25 mouse cellular contexts compared by ENCODE assay signal in the genomic region with DNA sequence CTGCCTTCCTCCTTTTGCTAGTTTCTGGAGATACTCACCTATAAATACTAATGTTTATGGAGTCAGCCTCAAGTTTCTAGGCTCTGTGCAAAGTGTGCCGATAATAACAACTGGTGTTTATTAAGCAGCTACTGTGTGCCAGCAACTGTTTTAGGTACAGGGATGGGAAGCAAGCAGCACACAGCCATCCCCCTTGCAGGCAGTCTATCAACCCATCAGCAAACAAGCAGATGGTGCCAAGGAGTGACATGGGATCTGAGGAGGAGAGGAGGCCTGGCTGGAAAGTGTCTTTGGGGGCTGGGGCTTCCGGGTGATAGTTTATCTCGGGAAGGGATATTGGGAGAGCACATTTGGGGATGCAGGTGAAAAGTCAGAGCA.
A peak's percentile ranks its signal among the peaks of the same experiment; 100 is the strongest.
DNase-seq lines count a peak whose midpoint lies in the region; ATAC-seq lines count a peak whose summit lies in the region.
"Had no signal": no experiment of that assay in that cellular context is flagged by ENCODE, and none has a peak within 500 bp of the region (broad histone marks: within the 10 kb centered on the region; RNA-seq: fewer than 3 reads in every experiment).

No protein-coding gene starts in this region.

- no peaks in the 10 kb centered on the region for H3K4me1 ChIP-seq in forebrain, embryonic 14.5 days (ENCODE audit: control insufficient read depth, insufficient read depth, low read length)
- H3K4me1 ChIP-seq in forebrain, embryonic 10.5 days = peaks cover 9% of the 10 kb centered on the region
- H3K4me1 ChIP-seq: hindbrain, embryonic 15.5 days had no signal

- H3K9me3 ChIP-seq in forebrain, embryonic 14.5 days (replicated peaks; ENCODE audit: control insufficient read depth, low read length) = no peaks in the 10 kb centered on the region
- no peaks in the 10 kb centered on the region for H3K9me3 ChIP-seq in forebrain, embryonic 10.5 days
- H3K9me3 ChIP-seq: embryonic facial prominence, embryonic 10.5 days; embryonic facial prominence, embryonic 13.5 days; heart, embryonic 12.5 days; heart, embryonic 15.5 days; hindbrain, embryonic 15.5 days had no signal

- H3K9ac ChIP-seq in forebrain, embryonic 14.5 days (ENCODE audit: low read length) = no peak overlapping the region
- H3K9ac ChIP-seq: embryonic facial prominence, embryonic 13.5 days; heart, embryonic 12.5 days; heart, embryonic 15.5 days; hindbrain, embryonic 15.5 days had no signal

- peak; percentile 52 to 57 for DNase-seq in cerebellum, postnatal 10 days
- no peak for DNase-seq in cerebellum, adult 18-20 months
- peak; percentile 65 for DNase-seq in forebrain, embryonic 14.5 days (ENCODE audit: low spot score)
- no peak for DNase-seq in forebrain, embryonic 10.5 days (ENCODE audit: extremely low spot score, low spot score)
- peak; percentile 74 for DNase-seq in heart, adult 11 months
- no peak for DNase-seq in heart, postnatal 14 days
- no peak for DNase-seq in kidney, postnatal 25 days
- DNase-seq: adrenal gland, adult 8-10 months; adrenal gland, postnatal 25 days; cerebellum, adult 11 months; cerebellum, adult 9-10 months; embryo, embryonic 11 days; gastrocnemius, adult 2 months; gastrocnemius, postnatal 14 days; heart, postnatal 10 days; heart, postnatal 4 days; kidney, adult 2 months had no signal

- no peak overlapping the region for H3K4me2 ChIP-seq in forebrain, embryonic 14.5 days (ENCODE audit: low read length)
- H3K4me2 ChIP-seq: embryonic facial prominence, embryonic 13.5 days; heart, embryonic 12.5 days; heart, embryonic 15.5 days; hindbrain, embryonic 15.5 days had no signal

- ATAC-seq in forebrain, embryonic 14.5 days = no peak
- ATAC-seq: activated CD4-positive, CD25-positive, alpha-beta regulatory T cell, adult 4 months; intestine, postnatal 0 days had no signal

- no peak overlapping the region for H3K4me3 ChIP-seq in forebrain, embryonic 14.5 days (ENCODE audit: low read depth, low read length)
- H3K4me3 ChIP-seq in forebrain, embryonic 10.5 days = no peak overlapping the region
- H3K4me3 ChIP-seq: embryonic facial prominence, embryonic 10.5 days; embryonic facial prominence, embryonic 13.5 days; erythroblast, embryonic 14.5 days; gastrocnemius, adult 2 months; heart, embryonic 12.5 days; heart, embryonic 15.5 days; hindbrain, embryonic 15.5 days had no signal

- H3K27me3 ChIP-seq in forebrain, embryonic 14.5 days (replicated peaks; ENCODE audit: control insufficient read depth, insufficient read depth, low read length) = no peaks in the 10 kb centered on the region
- no peaks in the 10 kb centered on the region for H3K27me3 ChIP-seq in forebrain, embryonic 10.5 days (ENCODE audit: poor library complexity, severe bottlenecking)
- H3K27me3 ChIP-seq: embryonic facial prominence, embryonic 13.5 days; heart, embryonic 12.5 days; heart, embryonic 15.5 days; hindbrain, embryonic 15.5 days had no signal

- intact Hi-C loops in heart, postnatal 14 days (cut with DNase I) = no loop called here

- H3K27ac ChIP-seq in forebrain, embryonic 14.5 days (ENCODE audit: low read depth, low read length) = no peak overlapping the region
- H3K27ac ChIP-seq in forebrain, embryonic 10.5 days = no peak overlapping the region
- H3K27ac ChIP-seq: embryonic facial prominence, embryonic 10.5 days; embryonic facial prominence, embryonic 13.5 days; gastrocnemius, adult 2 months; heart, embryonic 15.5 days; hindbrain, embryonic 15.5 days had no signal

- WGBS in forebrain, embryonic 14.5 days = 77% methylated on average over 3 of the region's 3 CpGs
- WGBS in forebrain, embryonic 10.5 days = 96% methylated on average over 3 of the region's 3 CpGs

- H3K36me3 ChIP-seq in forebrain, embryonic 14.5 days (ENCODE audit: control insufficient read depth, insufficient read depth, low read length) = no peaks in the 10 kb centered on the region
- H3K36me3 ChIP-seq in forebrain, embryonic 10.5 days (replicated peaks) = no peaks in the 10 kb centered on the region
- H3K36me3 ChIP-seq: embryonic facial prominence, embryonic 10.5 days; embryonic facial prominence, embryonic 13.5 days; heart, embryonic 12.5 days; heart, embryonic 15.5 days; hindbrain, embryonic 15.5 days had no signal

Comparison
In these comparisons a context has a peak if more than half of its experiments do, and no peak if none do; other contexts are left out.
1. DNase-seq: peak in cerebellum, postnatal 10 days (2 of 2), forebrain, embryonic 14.5 days (single experiment) and heart, adult 11 months (single experiment); none in cerebellum, adult 18-20 months (0 of 2), forebrain, embryonic 10.5 days (single experiment), heart, postnatal 14 days (0 of 2) and kidney, postnatal 25 days (0 of 2).